Mouse (Mus musculus): ENCODE data around the gene H2-Eb1.

DNA sequence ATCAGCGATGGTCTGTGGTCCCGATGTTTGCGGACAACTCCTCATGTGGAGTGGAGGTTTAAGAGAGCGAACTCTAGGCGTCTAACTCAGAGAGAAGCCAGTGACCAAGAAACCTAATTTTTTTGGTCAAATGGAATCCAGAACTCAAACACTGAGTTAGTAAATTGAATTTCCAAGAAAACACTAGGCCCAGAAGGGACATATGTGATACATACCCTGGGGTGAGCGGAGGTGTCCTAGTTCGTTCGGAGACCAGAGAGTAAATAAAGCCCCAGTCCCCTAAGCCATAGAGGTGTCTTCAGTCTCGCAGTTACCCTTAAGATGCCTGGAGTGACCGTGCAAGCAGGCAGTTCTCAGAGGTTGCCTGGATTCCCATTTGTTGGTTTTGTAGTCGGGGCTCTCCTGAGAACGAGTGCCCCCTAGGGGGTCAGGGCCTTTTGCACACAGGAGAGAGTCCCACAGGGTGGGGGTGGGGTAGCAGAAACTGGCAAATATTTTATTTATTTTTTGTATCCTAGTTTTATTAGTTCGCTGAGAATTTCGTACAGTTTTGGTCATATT is 41.8 kb upstream of the H2-Eb1 start:
- no peak for TF ChIP-seq POLR2A (IDR thresholded peaks at IDR 0.05; ENCODE audit: low read depth, low read length)
- TF ChIP-seq CTCF (IDR thresholded peaks at IDR 0.05; ENCODE audit: borderline replicate concordance, insufficient read depth, low read length) = no peak

All from embryonic fibroblast, embryonic 13.5 days (primary cell).